Mouse (Mus musculus): ENCODE measurements at regions not wholly inside any gene's neighbourhood (a gene's known extent, or its start where the extent isn't known, plus 50 kb on each side); places are given as distances from the start of the nearest gene placed in this dataset.

DNA sequence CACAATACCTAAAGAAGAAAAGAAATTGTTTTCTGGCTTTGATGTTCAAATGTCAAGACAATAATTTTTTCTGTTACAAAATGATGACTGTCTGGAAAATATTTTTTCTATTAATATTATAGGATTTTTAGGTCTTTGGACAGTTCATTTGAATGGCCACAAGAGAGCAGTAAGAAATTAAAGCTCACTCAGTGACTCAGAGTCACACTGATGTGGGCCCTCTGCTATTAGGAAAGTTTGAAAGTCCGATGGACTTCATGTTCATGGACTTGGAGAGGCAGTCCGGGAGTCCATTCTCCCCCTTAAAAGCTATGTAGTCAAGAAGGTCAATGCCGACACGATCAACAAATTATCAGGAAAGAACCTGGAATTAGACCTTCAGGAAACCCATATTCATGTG is 657.0 kb downstream of the Mecom start:
- in situ Hi-C loops (cut with MboI, MseI): no loop called here

DNA sequence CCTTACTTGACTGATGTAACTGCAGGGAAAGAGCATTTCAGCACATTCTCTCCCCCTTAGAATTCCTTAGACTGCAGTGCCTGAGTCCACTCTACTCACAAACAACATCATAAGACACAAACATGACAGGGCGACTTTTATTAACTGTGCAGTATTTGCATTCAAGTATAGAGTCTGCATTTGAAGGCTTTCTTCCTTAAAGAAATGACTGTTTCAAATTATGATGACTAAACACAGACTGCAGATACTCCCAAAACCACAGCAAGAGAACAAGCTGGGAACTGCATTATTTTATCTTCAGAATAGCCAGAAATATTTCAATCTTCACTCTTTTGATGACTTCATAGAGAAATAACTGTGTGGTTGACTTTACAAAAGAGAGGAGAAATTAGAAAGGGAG is 657.5 kb downstream of the Mecom start:
- in situ Hi-C loops (cut with MboI, MseI): no loop called here

GRCm38 (mm10) chr3:29889638-29890037 is 658.2 kb downstream of the Mecom start:
- in situ Hi-C loops (cut with MboI, MseI): no loop called here

DNA sequence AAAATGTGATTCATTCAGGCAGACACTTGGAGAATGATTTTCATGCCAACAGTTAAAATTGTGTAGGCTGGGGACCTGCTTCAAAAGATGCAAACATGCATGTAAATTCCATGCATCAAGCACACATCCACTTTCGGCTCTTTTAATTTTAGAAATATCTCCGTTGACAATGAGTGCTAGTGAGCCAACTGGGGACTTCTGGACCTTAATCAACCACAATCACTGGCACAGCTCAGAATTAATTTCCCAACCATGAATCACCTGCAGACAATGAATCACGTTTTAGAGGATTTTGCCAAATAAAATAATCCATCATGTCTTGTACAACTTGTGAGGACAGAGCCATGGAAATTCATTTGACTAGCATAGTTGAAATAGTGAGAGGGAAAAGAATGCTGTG is 667.8 kb downstream of the Mecom start:
- in situ Hi-C loops (cut with MboI, MseI): no loop called here

GRCm38 (mm10) chr3:29875768-29876167 is 672.0 kb downstream of the Mecom start:
- in situ Hi-C loops (cut with MboI, MseI): no loop called here

DNA sequence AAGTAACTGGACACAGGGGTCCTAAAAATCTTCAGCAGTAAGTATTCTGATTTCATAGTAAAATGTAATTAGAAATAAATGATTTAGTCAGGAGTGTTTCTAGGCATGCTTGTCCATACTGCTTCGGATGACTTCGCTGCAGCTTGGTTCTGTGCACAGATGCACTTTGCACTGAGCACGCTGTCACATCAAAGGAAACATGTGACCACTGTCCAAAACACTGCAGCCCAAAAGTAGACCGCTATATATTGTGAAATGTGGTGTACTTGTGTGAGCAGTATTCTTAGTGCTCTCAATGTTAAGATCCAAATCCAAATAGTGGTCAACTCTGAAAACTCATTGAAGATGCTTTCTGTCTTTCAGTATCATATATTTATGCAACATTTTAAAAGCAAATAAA is 685.4 kb downstream of the Mecom start:
- in situ Hi-C loops (cut with MboI, MseI): no loop called here

- in situ Hi-C loops (cut with MboI, MseI): no loop called here
Observed at GRCm38 (mm10) chr3:29852465-29852864, 695.3 kb downstream of the Mecom start.

DNA sequence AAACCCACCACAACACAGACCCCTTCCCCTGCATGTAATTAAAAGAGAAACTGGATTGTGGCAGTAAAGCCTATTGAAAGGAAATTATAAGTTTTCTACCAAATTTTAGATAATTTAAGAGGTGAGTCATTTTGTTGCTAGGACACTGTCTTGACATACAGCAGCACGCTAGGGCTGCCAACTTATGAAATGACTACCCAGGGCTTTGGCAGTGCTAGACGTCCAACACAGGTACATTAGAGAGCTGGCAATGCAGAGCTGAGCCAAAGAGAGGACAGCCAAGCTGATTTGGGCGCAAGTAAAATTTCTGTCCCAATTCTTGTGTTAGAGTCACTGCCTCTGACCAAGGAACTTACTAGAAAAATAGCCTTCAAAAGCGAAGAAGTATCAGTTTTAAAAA is 712.4 kb downstream of the Mecom start:
- in situ Hi-C loops (cut with MboI, MseI): no loop called here

GRCm38 (mm10) chr3:29834884-29835283 is 712.9 kb downstream of the Mecom start:
- in situ Hi-C loops (cut with MboI, MseI): no loop called here

GRCm38 (mm10) chr3:29831346-29831745 is 716.5 kb downstream of the Mecom start:
- in situ Hi-C loops (cut with MboI, MseI): no loop called here

GRCm38 (mm10) chr3:29822622-29823370 is 725.0 kb downstream of the Mecom start:
- in situ Hi-C loops (cut with MboI, MseI): loop anchor here (25.0 kb wide), 1 partner anchor 690 kb away; no protein-coding TSS in a partner anchor

DNA sequence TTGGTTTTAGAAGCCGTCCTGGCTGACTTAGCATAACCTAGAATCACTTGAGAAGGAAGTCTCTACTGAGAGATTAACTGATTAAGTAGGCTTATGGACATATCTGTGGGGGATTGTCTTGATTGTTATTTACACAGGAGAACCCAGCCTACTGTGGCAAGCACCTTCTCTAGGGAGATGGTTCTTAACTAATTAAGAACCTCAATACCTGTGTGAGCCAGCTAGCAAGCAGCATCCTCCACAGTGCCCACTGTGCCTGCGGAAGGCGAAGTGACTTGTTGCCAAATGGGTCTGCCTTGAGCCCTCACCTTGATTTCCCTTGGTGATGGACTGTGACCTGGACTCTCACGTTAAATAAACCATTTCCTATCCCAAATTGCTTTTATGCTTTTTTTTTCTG is 730.8 kb downstream of the Mecom start:
- in situ Hi-C loops (cut with MboI, MseI): loop anchor here (25.0 kb wide), 1 partner anchor 695 kb away; no protein-coding TSS in a partner anchor

GRCm38 (mm10) chr3:29813276-29813675 is 731.5 kb downstream of the Egfem1 start:
- in situ Hi-C loops (cut with MboI, MseI): loop anchor here (25.0 kb wide), 1 partner anchor 699 kb away; no protein-coding TSS in a partner anchor

GRCm38 (mm10) chr3:29812480-29813240 is 730.8 kb downstream of the Egfem1 start:
- in situ Hi-C loops (cut with MboI, MseI): loop anchor here (25.0 kb wide), 1 partner anchor 700 kb away; no protein-coding TSS in a partner anchor

DNA sequence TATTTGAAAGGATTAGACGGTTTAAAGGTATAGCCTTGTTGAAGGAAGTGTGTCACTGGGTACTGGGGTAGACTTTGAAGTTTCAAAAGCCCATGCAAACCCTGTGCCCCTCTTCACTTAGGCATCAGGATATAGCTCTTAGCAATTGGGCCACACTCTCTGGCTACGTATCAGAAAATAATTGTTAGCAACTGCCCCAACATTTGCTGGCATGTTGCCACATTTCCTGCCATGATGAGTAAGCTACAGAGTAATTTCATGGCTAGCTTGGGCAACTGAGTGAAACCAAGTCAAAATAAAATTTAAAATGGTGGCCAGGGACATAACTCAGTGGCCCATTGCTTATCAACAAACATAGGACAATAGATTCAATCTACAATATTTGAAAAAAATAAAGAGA is 724.2 kb downstream of the Egfem1 start:
- in situ Hi-C loops (cut with MboI, MseI): loop anchor here (25.0 kb wide), 1 partner anchor 706 kb away; no protein-coding TSS in a partner anchor

GRCm38 (mm10) chr3:29803456-29803855 is 721.6 kb downstream of the Egfem1 start:
- in situ Hi-C loops (cut with MboI, MseI): loop anchor here (25.0 kb wide), 1 partner anchor 709 kb away; no protein-coding TSS in a partner anchor

- in situ Hi-C loops (cut with MboI, MseI): loop anchor here (25.0 kb wide), 1 partner anchor 711 kb away; no protein-coding TSS in a partner anchor
Observed at GRCm38 (mm10) chr3:29801081-29801480, 719.3 kb downstream of the Egfem1 start.

DNA sequence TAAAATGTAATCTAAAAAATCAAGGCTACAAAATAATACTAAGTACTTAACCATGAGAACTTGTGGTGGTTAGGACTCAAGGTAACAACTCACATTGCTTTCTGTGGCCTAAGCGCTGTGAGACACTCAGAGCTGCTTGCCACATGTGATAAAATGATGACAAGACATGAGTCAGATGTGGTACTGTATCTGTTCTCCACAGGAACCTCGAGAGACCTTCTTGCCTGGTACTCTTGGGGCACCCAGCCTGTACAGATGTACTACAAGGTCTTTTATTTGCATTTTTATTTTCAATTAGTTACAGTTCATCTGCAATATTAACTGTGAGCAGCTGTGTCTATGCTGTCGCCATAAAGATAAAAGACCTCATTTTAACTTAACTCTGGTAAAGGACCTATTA is 692.5 kb downstream of the Egfem1 start:
- in situ Hi-C loops (cut with MboI, MseI): no loop called here

DNA sequence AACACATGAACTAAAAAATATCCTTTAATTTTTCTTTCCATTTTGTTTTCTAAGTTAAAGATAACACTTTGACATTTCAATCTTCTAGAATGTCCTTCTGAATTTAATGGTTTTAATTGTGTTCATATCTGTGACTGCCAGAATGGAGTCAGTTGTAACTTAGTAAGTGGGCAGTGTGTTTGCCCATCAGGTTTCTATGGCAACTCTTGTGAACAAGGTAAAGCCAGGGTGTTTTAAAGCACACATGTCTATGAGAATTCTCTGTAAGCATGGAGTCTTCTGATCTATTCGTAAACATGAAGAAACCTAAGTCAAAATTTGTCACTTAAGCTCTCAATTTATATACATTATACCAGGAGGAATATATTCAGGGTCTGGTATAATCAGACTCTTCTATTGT is 689.4 kb downstream of the Egfem1 start:
- in situ Hi-C loops (cut with MboI, MseI): no loop called here

GRCm38 (mm10) chr3:29768592-29768991 is 686.8 kb downstream of the Egfem1 start:
- in situ Hi-C loops (cut with MboI, MseI): no loop called here

GRCm38 (mm10) chr3:29764021-29764420 is 682.2 kb downstream of the Egfem1 start:
- in situ Hi-C loops (cut with MboI, MseI): no loop called here

DNA sequence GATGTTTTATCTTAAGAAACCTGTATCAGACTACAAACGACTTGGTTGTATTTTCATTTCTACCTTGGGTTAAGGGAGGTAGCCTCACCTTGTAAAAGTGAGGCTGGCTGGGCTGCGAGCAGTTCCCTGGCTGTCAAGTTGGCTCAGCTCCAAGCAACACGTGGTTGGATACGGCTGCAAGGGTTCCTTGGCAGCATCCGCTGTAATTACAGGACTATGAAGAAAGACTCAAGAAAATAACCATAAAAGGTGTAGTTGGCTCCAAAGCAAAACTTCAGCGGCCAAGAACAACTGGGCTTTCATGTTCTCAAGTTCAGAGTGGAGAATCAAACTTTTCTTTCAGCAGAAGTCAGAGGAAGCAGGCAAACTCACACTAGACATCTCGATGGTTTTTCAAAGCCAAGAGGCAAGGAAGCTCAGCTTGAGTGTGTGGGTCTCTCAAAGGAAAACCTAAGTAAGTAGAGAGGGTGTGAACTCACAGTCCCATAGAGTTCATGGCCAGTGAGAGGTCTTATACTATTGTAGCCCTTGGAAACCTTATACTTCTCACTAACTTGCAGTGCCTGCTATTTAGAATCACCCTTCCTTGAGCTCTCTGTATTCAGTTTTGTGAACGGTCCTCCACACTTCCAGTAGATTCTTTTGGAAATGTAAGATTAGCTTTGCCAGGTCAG is 676.1 kb downstream of the Egfem1 start:
- in situ Hi-C loops (cut with MboI, MseI): no loop called here
